Mouse (Mus musculus): ENCODE data around the gene Dydc1. TPM values are rescaled to one million over a fixed set of nuclear protein-coding genes. Genes with fewer than 3 reads are reported as not detected.

The Dydc1 gene
- polyA plus RNA-seq, 1 experiment from 2014 or later = not detected

- Histone ChIP-seq H3K4me2 (ENCODE audit: low read depth) (no peak overlapping the region), H3K4me3 (ENCODE audit: low read depth, low read length) (no peak overlapping the region), H3K9me3 (ENCODE audit: control insufficient read depth, low read length) (no peaks in the 10 kb centered on the region), H3K27me3 (ENCODE audit: control insufficient read depth, insufficient read depth, low read length) (no peaks in the 10 kb centered on the region), H3K4me1 (ENCODE audit: control insufficient read depth, insufficient read depth, low read length) (no peaks in the 10 kb centered on the region), H3K9ac (ENCODE audit: low read length) (no peak overlapping the region), H3K27ac (ENCODE audit: low read depth, low read length) (no peak overlapping the region), H3K36me3 (ENCODE audit: control insufficient read depth, insufficient read depth, low read length) (no peaks in the 10 kb centered on the region)
- 90% methylated on average over 7 of the region's 7 CpGs for WGBS
- DNase-seq (ENCODE audit: low spot score) = no peak
- ATAC-seq (ENCODE audit: insufficient read depth, low FRiP score, low TSS enrichment) = no peak
Observed at GRCm38 (mm10) chr14:41111031-41111668, 38.4 kb downstream of the Dydc1 start.

- Histone ChIP-seq H3K36me3 (ENCODE audit: control insufficient read depth, insufficient read depth, low read length) (no peaks in the 10 kb centered on the region), H3K4me1 (ENCODE audit: control insufficient read depth, insufficient read depth, low read length) (no peaks in the 10 kb centered on the region), H3K4me3 (ENCODE audit: low read depth, low read length) (no peak overlapping the region), H3K9me3 (ENCODE audit: control insufficient read depth, low read length) (no peaks in the 10 kb centered on the region), H3K27me3 (ENCODE audit: control insufficient read depth, insufficient read depth, low read length) (no peaks in the 10 kb centered on the region), H3K27ac (ENCODE audit: low read depth, low read length) (no peak overlapping the region), H3K9ac (ENCODE audit: low read length) (no peak overlapping the region), H3K4me2 (ENCODE audit: low read depth) (no peak overlapping the region)
- WGBS = 81% methylated on average over 4 of the region's 4 CpGs
- DNase-seq (ENCODE audit: low spot score) (no peak), ATAC-seq (ENCODE audit: insufficient read depth, low FRiP score, low TSS enrichment) (no peak)
Observed at GRCm38 (mm10) chr14:41112944-41113343, 40.2 kb downstream of the Dydc1 start.

GRCm38 (mm10) chr14:41116271-41116670, 43.6 kb downstream of the Dydc1 start:
- Histone ChIP-seq H3K27me3 (ENCODE audit: control insufficient read depth, insufficient read depth, low read length) (no peaks in the 10 kb centered on the region), H3K4me2 (ENCODE audit: low read depth) (no peak overlapping the region), H3K9me3 (ENCODE audit: control insufficient read depth, low read length) (no peaks in the 10 kb centered on the region), H3K9ac (ENCODE audit: low read length) (no peak overlapping the region), H3K27ac (ENCODE audit: low read depth, low read length) (no peak overlapping the region), H3K36me3 (ENCODE audit: control insufficient read depth, insufficient read depth, low read length) (no peaks in the 10 kb centered on the region), H3K4me3 (ENCODE audit: low read depth, low read length) (no peak overlapping the region), H3K4me1 (ENCODE audit: control insufficient read depth, insufficient read depth, low read length) (no peaks in the 10 kb centered on the region)
- ATAC-seq (ENCODE audit: insufficient read depth, low FRiP score, low TSS enrichment) (no peak), DNase-seq (ENCODE audit: low spot score) (no peak)
- WGBS = 88% methylated on average over 3 of the region's 3 CpGs

DNA sequence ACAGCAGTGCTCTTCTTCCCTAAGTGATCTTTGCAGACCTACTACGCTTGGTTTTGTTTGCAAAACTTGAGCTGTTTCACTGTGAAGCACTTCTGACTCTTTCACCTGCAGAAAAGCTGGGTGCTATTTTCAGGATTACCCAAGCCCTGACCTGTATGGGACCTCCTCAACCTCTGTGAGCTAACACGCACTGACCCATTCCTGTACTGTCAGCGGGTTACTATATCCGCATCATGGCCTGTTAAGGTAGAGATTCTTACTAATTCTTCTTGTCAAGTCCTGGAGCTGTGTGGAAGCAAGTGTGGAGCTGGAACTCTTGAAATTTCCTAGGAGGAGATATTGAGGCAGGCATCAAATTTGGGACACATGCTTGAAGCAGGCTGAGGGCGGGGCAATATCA, 52.0 kb downstream of the Dydc1 start:
- H3K4me1 ChIP-seq (ENCODE audit: control insufficient read depth, insufficient read depth, low read length) = no peaks in the 10 kb centered on the region
- no peaks in the 10 kb centered on the region for H3K27me3 ChIP-seq (ENCODE audit: control insufficient read depth, insufficient read depth, low read length)
- WGBS = 88% methylated on average over 5 of the region's 5 CpGs
- no peaks in the 10 kb centered on the region for H3K9me3 ChIP-seq (ENCODE audit: control insufficient read depth, low read length)
- ATAC-seq (ENCODE audit: insufficient read depth, low FRiP score, low TSS enrichment) = no peak
- H3K9ac ChIP-seq (ENCODE audit: low read length) = no peak overlapping the region
- H3K4me3 ChIP-seq (ENCODE audit: low read depth, low read length) = no peak overlapping the region
- H3K4me2 ChIP-seq (ENCODE audit: low read depth) = no peak overlapping the region
- DNase-seq (ENCODE audit: low spot score) = no peak
- H3K27ac ChIP-seq (ENCODE audit: low read depth, low read length) = no peak overlapping the region
- H3K36me3 ChIP-seq (ENCODE audit: control insufficient read depth, insufficient read depth, low read length) = no peaks in the 10 kb centered on the region

DNA sequence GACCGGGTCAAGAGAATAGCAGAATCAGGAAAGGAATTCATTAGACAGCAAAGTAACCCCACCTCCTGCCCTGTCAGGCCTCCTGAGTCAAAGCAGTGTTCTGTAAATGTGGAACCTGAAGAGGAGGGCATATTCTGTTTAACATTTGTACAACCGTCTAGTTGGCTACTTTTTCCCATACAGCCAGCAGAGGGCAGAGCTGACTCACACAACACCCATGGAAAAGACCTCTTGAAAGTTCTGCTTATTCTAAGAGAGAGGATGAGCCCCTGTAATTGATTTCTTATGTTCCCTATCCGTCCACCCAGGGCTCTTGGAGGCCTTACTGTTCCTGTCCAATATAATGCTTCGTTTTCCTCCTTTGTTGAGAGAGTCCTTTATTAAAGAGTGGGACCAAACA, 55.3 kb downstream of the Dydc1 start:
- ATAC-seq (ENCODE audit: insufficient read depth, low FRiP score, low TSS enrichment) (no peak), DNase-seq (ENCODE audit: low spot score) (no peak)
- Histone ChIP-seq H3K4me2 (ENCODE audit: low read depth) (no peak overlapping the region), H3K4me3 (ENCODE audit: low read depth, low read length) (no peak overlapping the region), H3K27me3 (ENCODE audit: control insufficient read depth, insufficient read depth, low read length) (no peaks in the 10 kb centered on the region), H3K27ac (ENCODE audit: low read depth, low read length) (no peak overlapping the region), H3K36me3 (ENCODE audit: control insufficient read depth, insufficient read depth, low read length) (no peaks in the 10 kb centered on the region), H3K9ac (ENCODE audit: low read length) (no peak overlapping the region), H3K9me3 (ENCODE audit: control insufficient read depth, low read length) (no peaks in the 10 kb centered on the region), H3K4me1 (ENCODE audit: control insufficient read depth, insufficient read depth, low read length) (no peaks in the 10 kb centered on the region)
- 17% methylated on average over 4 of the region's 4 CpGs for WGBS

DNA sequence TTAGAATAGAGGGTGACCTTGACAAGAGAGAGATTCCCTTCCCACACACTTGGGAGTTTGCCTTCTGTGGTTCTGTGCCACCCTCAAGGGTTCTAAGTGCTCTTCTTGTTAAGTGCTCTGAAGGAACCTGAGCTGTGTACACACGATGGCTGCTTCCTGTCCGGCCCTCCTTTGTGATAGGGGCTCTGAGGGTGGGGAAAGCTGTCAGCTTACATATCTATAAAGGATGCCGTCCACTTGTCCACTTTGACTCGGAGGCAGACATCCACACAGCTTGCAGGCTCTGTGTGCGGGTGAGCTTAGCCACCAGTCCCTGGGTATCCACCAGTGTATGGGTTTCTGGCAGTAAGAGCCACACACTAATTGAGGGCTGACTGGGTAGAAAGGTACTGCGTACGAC, 58.8 kb downstream of the Dydc1 start, which contains the start of gene Sftpa1:
Gene Sftpa1 (plus strand): TSS at position 243 of the 400 bp plus-strand sequence.
- no peaks in the 10 kb centered on the region for H3K9me3 ChIP-seq (ENCODE audit: control insufficient read depth, low read length)
- H3K9ac ChIP-seq (ENCODE audit: low read length) = no peak within 1 kb of the TSS
- no peak within 1 kb of the TSS for H3K27ac ChIP-seq (ENCODE audit: low read depth, low read length)
- H3K4me3 ChIP-seq (ENCODE audit: low read depth, low read length) = no peak within 1 kb of the TSS
- ATAC-seq (ENCODE audit: insufficient read depth, low FRiP score, low TSS enrichment) (no peak), DNase-seq (ENCODE audit: low spot score) (no peak)
- WGBS = 89% methylated on average over 7 of the region's 7 CpGs
- no peaks in the 10 kb centered on the region for H3K4me1 ChIP-seq (ENCODE audit: control insufficient read depth, insufficient read depth, low read length)
- no peaks in the 10 kb centered on the region for H3K27me3 ChIP-seq (ENCODE audit: control insufficient read depth, insufficient read depth, low read length)
- no peaks in the 10 kb centered on the region for H3K36me3 ChIP-seq (ENCODE audit: control insufficient read depth, insufficient read depth, low read length)
- no peak within 1 kb of the TSS for H3K4me2 ChIP-seq (ENCODE audit: low read depth)

DNA sequence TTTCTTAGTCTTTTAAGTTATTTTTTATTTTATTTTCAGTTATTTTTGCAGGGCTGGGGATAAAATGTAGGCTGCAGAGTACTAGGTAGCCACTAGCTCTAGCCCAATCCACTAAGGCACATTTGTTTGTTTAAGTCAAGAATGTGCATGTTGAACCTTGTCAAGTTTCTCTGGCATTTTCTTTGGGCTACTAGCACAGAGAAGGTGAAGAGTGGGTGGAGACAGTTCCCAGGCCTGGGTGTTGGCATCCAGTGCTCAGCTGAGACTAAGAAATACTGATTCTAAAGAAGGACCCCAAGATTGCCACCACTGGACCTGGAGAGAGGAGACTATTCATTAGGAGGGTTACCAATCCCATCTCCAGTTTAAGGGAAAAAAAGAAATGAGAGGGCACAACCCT, 64.3 kb downstream of the Dydc1 start:
- ATAC-seq (ENCODE audit: insufficient read depth, low FRiP score, low TSS enrichment) = no peak
- Histone ChIP-seq H3K4me2 (ENCODE audit: low read depth) (no peak overlapping the region), H3K4me1 (ENCODE audit: control insufficient read depth, insufficient read depth, low read length) (no peaks in the 10 kb centered on the region), H3K27me3 (ENCODE audit: control insufficient read depth, insufficient read depth, low read length) (no peaks in the 10 kb centered on the region), H3K27ac (ENCODE audit: low read depth, low read length) (no peak overlapping the region), H3K36me3 (ENCODE audit: control insufficient read depth, insufficient read depth, low read length) (no peaks in the 10 kb centered on the region), H3K9ac (ENCODE audit: low read length) (no peak overlapping the region), H3K9me3 (ENCODE audit: control insufficient read depth, low read length) (no peaks in the 10 kb centered on the region), H3K4me3 (ENCODE audit: low read depth, low read length) (no peak overlapping the region)
- DNase-seq (ENCODE audit: low spot score) = no peak

DNA sequence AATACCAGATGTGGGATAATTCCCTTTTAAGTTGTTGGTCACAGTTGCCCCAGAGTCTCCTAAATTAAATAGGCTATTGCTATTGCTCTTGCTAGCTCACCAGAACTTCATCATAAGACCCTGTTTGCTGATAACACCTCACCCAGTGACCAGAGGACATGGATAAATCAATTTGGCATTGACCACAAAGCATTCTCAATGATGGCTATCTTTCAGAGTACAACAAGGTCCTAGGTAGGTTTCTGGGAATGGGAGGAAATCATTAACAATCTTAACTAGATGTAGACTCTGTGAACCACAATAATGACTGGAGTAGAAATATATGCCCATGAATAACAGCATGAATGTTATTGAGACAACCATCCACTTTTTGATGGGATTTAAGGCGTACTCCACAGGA, 68.0 kb downstream of the Dydc1 start:
- no peaks in the 10 kb centered on the region for H3K4me1 ChIP-seq (ENCODE audit: control insufficient read depth, insufficient read depth, low read length)
- WGBS = 91% methylated on average over 1 of the region's 1 CpGs
- H3K27me3 ChIP-seq (ENCODE audit: control insufficient read depth, insufficient read depth, low read length) = no peaks in the 10 kb centered on the region
- H3K9me3 ChIP-seq (ENCODE audit: control insufficient read depth, low read length) = no peaks in the 10 kb centered on the region
- H3K27ac ChIP-seq (ENCODE audit: low read depth, low read length) = no peak overlapping the region
- DNase-seq (ENCODE audit: low spot score) (no peak), ATAC-seq (ENCODE audit: insufficient read depth, low FRiP score, low TSS enrichment) (no peak)
- H3K4me3 ChIP-seq (ENCODE audit: low read depth, low read length) = no peak overlapping the region
- no peak overlapping the region for H3K4me2 ChIP-seq (ENCODE audit: low read depth)
- H3K36me3 ChIP-seq (ENCODE audit: control insufficient read depth, insufficient read depth, low read length) = no peaks in the 10 kb centered on the region
- H3K9ac ChIP-seq (ENCODE audit: low read length) = no peak overlapping the region
